Mouse (Mus musculus) midbrain, postnatal 0 days (tissue): ENCODE measurements around the gene Klf2. TPM values are rescaled to one million over a fixed set of nuclear protein-coding genes. Genes with fewer than 3 reads are reported as not detected.

Experiments
- ATAC-seq: fragments of 200-750 bp; cut with Nextera tagmentation; 2 replicates; pipeline ENCODE4 v1.8.0; 2017; ENCODE audit warnings: moderate number of reproducible peaks, mild to moderate bottlenecking, moderate TSS enrichment, moderate library complexity; ENCODE audit not compliant: low FRiP score
- DNase-seq: peaks from one replicate; pipeline ENCODE4 v3.0.0-alpha.2; 2015; ENCODE audit warnings: low spot score
- H3K27ac ChIP-seq: fragments of 300-500 bp; sonication (generic); 2 replicates; pipeline ENCODE4 v1.5.1; 2014; ENCODE audit warnings: low read depth, mild to moderate bottlenecking, low read length, mixed read lengths
- H3K27me3 ChIP-seq: fragments of 300-500 bp; sonication (generic); 2 replicates; pipeline ENCODE4 v1.6.1; 2014; ENCODE audit warnings: low read length, control low read depth, mixed read lengths; ENCODE audit not compliant: insufficient read depth
- H3K36me3 ChIP-seq: fragments of 300-500 bp; sonication (generic); 2 replicates; pipeline ENCODE4 v1.6.1; 2014; ENCODE audit warnings: low read length, control low read depth, mixed read lengths; ENCODE audit not compliant: insufficient read depth
- H3K4me1 ChIP-seq: fragments of 300-500 bp; sonication (generic); 2 replicates; pipeline ENCODE4 v1.6.1; 2014; ENCODE audit warnings: mild to moderate bottlenecking, control low read depth, antibody characterized with exemption, low read length, mixed read lengths; ENCODE audit not compliant: insufficient read depth
- H3K4me2 ChIP-seq: fragments of 300-500 bp; sonication (generic); 2 replicates; pipeline ENCODE4 v1.6.1; 2014; ENCODE audit warnings: low read depth, mild to moderate bottlenecking, low read length, mixed read lengths; ENCODE audit not compliant: poor library complexity, severe bottlenecking
- H3K4me3 ChIP-seq: fragments of 300-500 bp; sonication (generic); 2 replicates; pipeline ENCODE4 v1.5.1; 2014; ENCODE audit warnings: low read depth, mild to moderate bottlenecking, low read length, moderate library complexity
- H3K9ac ChIP-seq: fragments of 300-500 bp; sonication (generic); replicated peaks from 2 replicates; pipeline ENCODE4 v1.6.1; 2014; ENCODE audit warnings: mild to moderate bottlenecking, low read length, moderate library complexity, mixed read lengths; ENCODE audit not compliant: poor library complexity, severe bottlenecking
- H3K9me3 ChIP-seq: fragments of 300-500 bp; sonication (generic); 2 replicates; pipeline ENCODE4 v1.6.1; 2016; ENCODE audit warnings: low read length, control low read depth
- CTCF ChIP-seq: IDR thresholded peaks from 2 replicates; pipeline ENCODE4 v1.5.1; 2016; ENCODE audit warnings: antibody characterized with exemption, mild to moderate bottlenecking
- WGBS: fragments of 180-500 bp; shearing (Covaris S2); extraction: QIAGEN DNeasy Blood & Tissue Kit; methylation state at CpG from one replicate; pipeline ENCODE4 v1.1.7; 2014; 5-methylcytosine and 5-hydroxymethylcytosine counted together
- polyA plus RNA-seq: library from polyadenylated mRNA; unstranded; fragments of >200 nt; fragmentation: Nextera tagmentation; extraction: Ambion mirVana; gene quantifications from 2 replicates; pipeline ENCODE4 v1.2.1, GENCODE M21; 2015
- total RNA-seq: library from RNA; depleted of rRNA; stranded (reverse); fragments of >200 nt; gene quantifications from 2 replicates; pipeline ENCODE4 v1.2.3, GENCODE M21; 2014

Gene Klf2
- total and polyA plus RNA-seq, 2 experiments from 2014 or later = 7.8 to 10.5 TPM

DNA sequence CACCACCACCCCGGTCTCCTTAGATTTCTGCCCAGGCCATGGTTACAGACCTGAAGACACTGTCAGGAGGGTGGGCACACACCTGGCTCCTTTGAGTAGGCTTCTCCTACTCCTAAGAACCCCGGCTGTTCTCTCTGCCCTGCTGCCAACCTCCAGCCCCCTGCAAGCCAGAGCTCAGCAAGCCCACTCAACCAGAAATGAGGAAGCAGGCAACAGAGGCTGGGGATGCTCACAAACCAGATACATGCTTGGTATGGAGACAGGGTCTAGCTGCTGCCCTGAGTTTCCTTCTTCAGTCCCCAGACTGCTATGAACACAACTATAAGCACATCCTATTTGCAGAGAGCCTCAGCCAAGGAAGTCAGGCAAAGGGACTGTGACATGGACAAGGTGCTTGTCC, 29.3 kb downstream of the Klf2 start:
- Histone ChIP-seq H3K27me3 (no peaks in the 10 kb centered on the region), H3K4me3 (no peak overlapping the region), H3K27ac (no peak overlapping the region), H3K4me1 (no peaks in the 10 kb centered on the region), H3K4me2 (no peak overlapping the region), H3K36me3 (peaks cover 39% of the 10 kb centered on the region), H3K9me3 (no peaks in the 10 kb centered on the region), H3K9ac (no peak overlapping the region)
- DNase-seq (no peak), ATAC-seq (no peak)
- WGBS = 100% methylated on average over 2 of the region's 2 CpGs
- no peak for TF ChIP-seq CTCF

DNA sequence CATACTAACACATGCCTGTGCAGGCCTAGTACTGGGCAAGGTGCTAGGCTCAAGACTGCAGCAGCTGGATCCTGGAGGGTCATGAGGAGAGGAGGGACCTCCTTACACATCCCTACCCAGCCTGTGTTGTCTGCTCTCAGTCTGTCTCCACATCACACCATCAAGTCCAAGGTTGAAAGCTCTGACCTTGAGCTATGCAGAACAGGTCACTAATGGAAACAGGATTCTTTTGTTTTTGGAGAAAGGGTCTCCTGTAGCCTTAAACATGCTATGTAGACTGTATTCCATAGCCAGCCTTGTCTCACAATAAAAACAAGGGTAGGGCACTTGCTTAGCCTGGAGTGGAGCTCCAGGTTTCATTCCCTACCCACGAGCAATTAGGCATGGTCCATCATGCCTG, 30.1 kb downstream of the Klf2 start:
- Histone ChIP-seq H3K27ac (no peak overlapping the region), H3K36me3 (peaks cover 39% of the 10 kb centered on the region), H3K9ac (no peak overlapping the region), H3K4me1 (no peaks in the 10 kb centered on the region), H3K4me3 (no peak overlapping the region), H3K27me3 (no peaks in the 10 kb centered on the region), H3K9me3 (no peaks in the 10 kb centered on the region), H3K4me2 (no peak overlapping the region)
- ATAC-seq = no peak
- no peak for TF ChIP-seq CTCF
- WGBS = 92% methylated on average over 1 of the region's 1 CpGs
- DNase-seq = no peak

DNA sequence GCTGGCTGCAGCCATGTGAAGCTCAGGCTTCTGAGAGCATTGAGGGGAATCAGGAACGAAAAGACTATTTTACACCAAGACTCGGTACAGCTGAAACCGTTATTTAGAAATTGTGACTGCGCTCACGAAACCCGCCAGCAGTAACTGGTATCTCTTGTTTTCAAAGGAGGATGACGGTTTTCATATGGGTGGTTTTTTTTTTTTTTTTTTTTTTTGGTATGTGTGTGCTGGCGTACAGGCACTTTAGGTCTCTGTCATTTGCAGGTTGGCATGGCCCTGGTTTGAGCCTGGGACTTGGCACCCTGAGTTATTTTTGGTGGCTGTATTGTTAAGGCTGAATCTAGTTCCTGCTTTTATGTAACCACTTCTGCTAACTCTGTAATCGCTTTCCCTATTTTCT, 31.0 kb downstream of the Klf2 start:
- Histone ChIP-seq H3K36me3 (peaks cover 38% of the 10 kb centered on the region), H3K27ac (no peak overlapping the region), H3K4me1 (no peaks in the 10 kb centered on the region), H3K4me2 (no peak overlapping the region), H3K9ac (no peak overlapping the region), H3K4me3 (no peak overlapping the region), H3K9me3 (no peaks in the 10 kb centered on the region), H3K27me3 (no peaks in the 10 kb centered on the region)
- TF ChIP-seq CTCF = no peak
- DNase-seq = no peak
- no peak for ATAC-seq
- 89% methylated on average over 9 of the region's 9 CpGs for WGBS

DNA sequence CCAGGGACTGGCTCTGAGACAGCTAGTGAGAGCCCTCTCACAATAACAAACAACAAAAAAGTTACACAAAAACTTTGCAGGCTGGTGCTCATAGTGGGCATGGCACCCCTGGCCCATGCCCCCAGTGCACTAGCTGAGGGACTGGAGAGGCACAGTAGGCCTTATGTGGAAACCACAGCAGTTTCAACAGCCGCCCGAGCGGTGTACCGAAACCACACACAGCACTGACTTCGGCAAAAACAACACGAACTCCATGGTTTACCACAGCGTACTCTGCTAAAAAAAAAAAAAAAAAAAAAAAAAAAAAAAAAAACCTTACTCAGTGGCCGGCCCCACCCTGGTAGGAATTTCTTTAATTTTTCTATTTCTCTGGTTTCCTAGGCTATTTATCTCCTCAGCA, 31.9 kb downstream of the Klf2 start:
- 93% methylated on average over 8 of the region's 8 CpGs for WGBS
- no peak for TF ChIP-seq CTCF
- Histone ChIP-seq H3K27ac (no peak overlapping the region), H3K27me3 (no peaks in the 10 kb centered on the region), H3K4me2 (no peak overlapping the region), H3K4me1 (no peaks in the 10 kb centered on the region), H3K36me3 (peaks cover 37% of the 10 kb centered on the region), H3K4me3 (no peak overlapping the region), H3K9ac (no peak overlapping the region), H3K9me3 (no peaks in the 10 kb centered on the region)
- no peak for ATAC-seq
- DNase-seq = no peak

DNA sequence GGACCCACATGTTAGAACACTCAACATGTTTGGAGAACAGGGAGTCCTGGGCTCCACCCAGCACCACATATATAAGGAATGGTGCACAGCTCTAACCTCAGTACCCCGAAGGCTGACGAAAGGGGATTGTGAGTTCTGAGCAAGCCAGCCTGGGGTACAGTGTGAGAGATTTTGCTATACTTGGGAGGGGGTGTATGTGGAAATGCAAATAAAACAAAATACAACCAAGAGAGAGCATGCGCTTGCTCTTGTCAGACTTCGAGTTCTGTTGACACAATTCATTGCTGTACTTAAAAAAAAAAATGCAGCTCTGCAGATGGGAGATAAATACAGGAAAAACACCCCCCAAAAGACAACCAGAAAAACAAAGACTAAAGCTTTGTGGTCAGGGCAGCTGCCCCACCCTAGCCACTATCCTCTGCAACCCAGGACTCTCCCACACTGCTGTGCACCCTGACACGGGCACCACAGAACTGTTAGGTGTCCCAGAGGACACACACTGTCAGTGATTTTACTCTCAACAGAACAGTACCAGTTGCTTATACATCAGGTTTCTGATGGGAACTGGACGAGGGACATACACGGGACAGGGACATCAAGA, 32.7 kb downstream of the Klf2 start:
- Histone ChIP-seq H3K9me3 (no peaks in the 10 kb centered on the region), H3K9ac (no peak overlapping the region), H3K4me2 (no peak overlapping the region), H3K36me3 (peaks cover 42% of the 10 kb centered on the region), H3K4me3 (no peak overlapping the region), H3K27ac (no peak overlapping the region), H3K27me3 (no peaks in the 10 kb centered on the region), H3K4me1 (no peaks in the 10 kb centered on the region)
- TF ChIP-seq CTCF = no peak
- WGBS = 90% methylated on average over 7 of the region's 7 CpGs
- DNase-seq (no peak), ATAC-seq (no peak)

DNA sequence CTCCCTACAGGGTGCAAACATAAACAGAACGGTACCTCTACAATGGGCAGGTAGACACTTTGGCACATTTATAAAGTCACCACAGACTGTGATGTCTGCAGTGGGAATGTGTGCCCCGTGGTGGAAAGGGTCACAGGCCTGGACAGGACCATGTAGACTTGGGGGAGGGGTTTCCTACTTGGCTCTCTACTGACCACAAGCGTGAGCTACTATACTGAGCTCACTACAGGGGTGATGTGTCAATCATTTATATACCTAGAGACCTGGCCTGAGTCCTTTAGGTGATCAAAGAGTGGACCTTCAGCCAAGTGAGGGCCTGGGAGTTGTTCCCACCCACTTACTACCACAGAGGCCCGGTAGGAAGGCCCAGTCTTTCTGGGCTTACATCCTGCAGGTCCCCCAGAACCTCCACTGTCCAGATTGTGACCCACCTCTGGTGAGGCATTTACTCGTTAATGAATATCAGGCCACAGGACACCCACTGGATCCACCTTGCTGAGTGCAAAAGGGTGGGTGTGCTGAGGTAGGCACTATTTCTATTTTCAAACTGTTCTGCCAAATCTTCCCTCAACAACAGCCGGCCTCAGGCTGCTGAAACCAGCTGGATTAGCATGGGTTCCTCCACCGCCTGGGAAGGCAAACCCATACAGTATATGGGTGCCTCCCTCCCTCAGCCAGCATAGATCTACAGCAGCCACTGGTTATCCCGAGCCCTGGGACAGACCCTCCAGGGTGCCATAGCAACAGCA, 34.3 kb downstream of the Klf2 start:
- no peaks in the 10 kb centered on the region for H3K4me1 ChIP-seq
- H3K27ac ChIP-seq = no peak overlapping the region
- WGBS = 81% methylated on average over 8 of the region's 8 CpGs
- H3K9ac ChIP-seq = no peak overlapping the region
- TF ChIP-seq CTCF = no peak
- DNase-seq (no peak), ATAC-seq (no peak)
- H3K4me2 ChIP-seq = no peak overlapping the region
- no peak overlapping the region for H3K4me3 ChIP-seq
- H3K9me3 ChIP-seq = no peaks in the 10 kb centered on the region
- no peaks in the 10 kb centered on the region for H3K27me3 ChIP-seq
- peaks cover 46% of the 10 kb centered on the region for H3K36me3 ChIP-seq
